18 mouse cellular contexts compared by ENCODE assay signal in genomic region chr9:56980186-56980585, GRCm38 (mm10). TPM values are rescaled to one million over a fixed set of nuclear protein-coding genes. Genes with fewer than 3 reads are reported as not detected.
DNase-seq lines count a peak whose midpoint lies in the region; TF ChIP-seq lines count a peak whose summit lies in the region.
"Had no signal": no experiment of that assay in that cellular context is flagged by ENCODE, and none has a peak within 500 bp of the region (broad histone marks: within the 10 kb centered on the region; RNA-seq: fewer than 3 reads in every experiment).

No protein-coding gene starts in this region.

- DNase-seq in left cerebral cortex, adult 2 months (ENCODE audit: extremely low spot score in 1 of 2, low spot score in 2 of 2): no peak
- no peak for DNase-seq in left cerebral cortex, postnatal 25 days (ENCODE audit: low spot score in 2 of 2)
- DNase-seq in R1 (ENCODE audit: low read depth, low spot score): peak; percentile 69
- no peak for DNase-seq in embryo, embryonic 11 days
- DNase-seq in kidney, postnatal 25 days: no peak
- DNase-seq: adrenal gland, adult 8-10 months; adrenal gland, postnatal 14 days; adrenal gland, postnatal 36 days; cerebellum, adult 11-12 months; cerebellum, adult 2 months; cerebellum, adult 9-10 months; cerebellum, postnatal 10 days; cerebellum, postnatal 25 days had no signal

- intact Hi-C loops in left cerebral cortex, adult 2 months (cut with DNase I): no loop called here
- intact Hi-C loops in left cerebral cortex, postnatal 25 days (cut with DNase I): no loop called here

- no peak overlapping the region for H3K4me3 ChIP-seq in left cerebral cortex, adult 2 months
- H3K4me3 ChIP-seq: embryonic facial prominence, embryonic 13.5 days; embryonic facial prominence, embryonic 15.5 days; erythroblast, embryonic 14.5 days; forebrain, embryonic 10.5 days; forebrain, embryonic 12.5 days had no signal

- 0 out of 2 replicates have a peak overlapping the region, but pooled peaks have one; percentile 80 for H3K27ac ChIP-seq in left cerebral cortex, adult 2 months
- H3K27ac ChIP-seq: embryonic facial prominence, embryonic 13.5 days; embryonic facial prominence, embryonic 15.5 days; forebrain, embryonic 10.5 days; forebrain, embryonic 12.5 days had no signal

- no peak for TF ChIP-seq CTCF in left cerebral cortex, adult 2 months (IDR thresholded peaks at IDR 0.05)

RNA-seq across cellular contexts. Expression of gene Ptpn9, which starts 14.5 kb away (rescaled TPM):
- 10 to 100 TPM; 29.7 to 33.1 TPM for total RNA-seq in left cerebral cortex, adult 2 months (2021)
- 10 to 100 TPM; 26.7 to 29.0 TPM for total RNA-seq in left cerebral cortex, postnatal 25 days (2021)

RNA-seq across cellular contexts. Expression of gene Snupn, which starts 29.5 kb away (rescaled TPM):
- 10 to 100 TPM; 13.5 to 16.3 TPM for total RNA-seq in left cerebral cortex, adult 2 months (2021)
- 10 to 100 TPM; 17.6 to 17.7 TPM for total RNA-seq in left cerebral cortex, postnatal 25 days (2021)

RNA-seq across cellular contexts. Expression of gene Imp3, which starts 42.9 kb away (rescaled TPM):
- 10 to 100 TPM; 49.8 to 50.2 TPM for total RNA-seq in left cerebral cortex, adult 2 months (2021)
- 10 to 100 TPM; 47.5 to 59.8 TPM for total RNA-seq in left cerebral cortex, postnatal 25 days (2021)

RNA-seq across cellular contexts. Expression of gene Snx33, which starts 52.0 kb away (rescaled TPM):
- 1 to 10 TPM; 5.8 to 7.3 TPM for total RNA-seq in left cerebral cortex, adult 2 months (2021)
- total RNA-seq in left cerebral cortex, postnatal 25 days (2021): 1 to 10 TPM; 6.7 to 7.6 TPM
